Mouse (Mus musculus): ENCODE results near the gene Olfr483. TPM values are rescaled to one million over a fixed set of nuclear protein-coding genes. Genes with fewer than 3 reads are reported as not detected.

Gene Olfr483
- total RNA-seq (2021), result not detected

- DNase-seq (ENCODE audit: low spot score), result no peak
- intact Hi-C loops (cut with DNase I), result no loop called here
Measured at GRCm38 (mm10) chr7:108100549-108100948, at the start of gene Olfr483. TSS of gene Olfr483 (plus strand) at chr7:108100849.

- intact Hi-C loops (cut with DNase I), result no loop called here
- DNase-seq (ENCODE audit: low spot score), result no peak
Measured at GRCm38 (mm10) chr7:108067246-108067645, 33.4 kb upstream of the Olfr483 start, which contains the start of gene Olfr480. TSS of gene Olfr480 (minus strand) at chr7:108067346.

- no peak for DNase-seq (ENCODE audit: low spot score)
- intact Hi-C loops (cut with DNase I), result no loop called here
Measured at GRCm38 (mm10) chr7:108079555-108079954, 21.1 kb upstream of the Olfr483 start, which contains the start of gene Olfr481. TSS of gene Olfr481 (plus strand) at chr7:108079855.

GRCm38 (mm10) chr7:108097486-108097885 lies 3.2 kb upstream of the Olfr483 start, which contains the start of gene Olfr482:
TSS of gene Olfr482 (minus strand) at chr7:108097586.
- DNase-seq (ENCODE audit: low spot score), result no peak
- intact Hi-C loops (cut with DNase I), result no loop called here

- no peak for DNase-seq (ENCODE audit: low spot score)
- intact Hi-C loops (cut with DNase I), result no loop called here
Measured at GRCm38 (mm10) chr7:108120681-108121080, 20.0 kb downstream of the Olfr483 start.

GRCm38 (mm10) chr7:108121416-108121815 lies 20.8 kb downstream of the Olfr483 start:
- intact Hi-C loops (cut with DNase I), result no loop called here
- no peak for DNase-seq (ENCODE audit: low spot score)

GRCm38 (mm10) chr7:108127349-108127748 lies 26.7 kb downstream of the Olfr483 start, which contains the start of gene Olfr484:
TSS of gene Olfr484 (minus strand) at chr7:108127449.
- no peak for DNase-seq (ENCODE audit: low spot score)
- intact Hi-C loops (cut with DNase I), result no loop called here

Other genes with a start within 250 kb of the Olfr483 start
- gene Olfr472, start 202.9 kb upstream of the Olfr483 start, total RNA-seq (2021), result not detected
- gene Olfr473, start 170.4 kb upstream of the Olfr483 start, total RNA-seq (2021), result not detected
- gene Olfr474, start 146.2 kb upstream of the Olfr483 start, total RNA-seq (2021), result not detected
- gene Olfr476, start 136.0 kb upstream of the Olfr483 start, total RNA-seq (2021), result not detected
- gene Olfr477, start 114.2 kb upstream of the Olfr483 start, total RNA-seq (2021), result not detected
- gene Olfr478, start 66.9 kb upstream of the Olfr483 start, total RNA-seq (2021), result not detected
- gene Olfr479, start 50.2 kb upstream of the Olfr483 start, total RNA-seq (2021), result not detected
- gene Olfr480, start 33.5 kb upstream of the Olfr483 start, total RNA-seq (2021), result not detected
- not detected for gene Olfr481, start 21.0 kb upstream of the Olfr483 start, total RNA-seq (2021)
- under 1 TPM; 0.59 to 0.94 TPM for gene Olfr482, start 3.3 kb upstream of the Olfr483 start, total RNA-seq (2021)
- gene Olfr484, start 26.6 kb downstream of the Olfr483 start, total RNA-seq (2021), result not detected
- not detected for gene Olfr485, start 59.0 kb downstream of the Olfr483 start, total RNA-seq (2021)
- not detected for gene Olfr486, start 71.9 kb downstream of the Olfr483 start, total RNA-seq (2021)
- not detected for gene Olfr487, start 113.8 kb downstream of the Olfr483 start, total RNA-seq (2021)
- not detected for gene Olfr488, start 157.5 kb downstream of the Olfr483 start, total RNA-seq (2021)
- not detected for gene Olfr490, start 188.1 kb downstream of the Olfr483 start, total RNA-seq (2021)
- gene Olfr491, start 212.6 kb downstream of the Olfr483 start, total RNA-seq (2021), result not detected
- gene Olfr492, start 222.8 kb downstream of the Olfr483 start, total RNA-seq (2021), result not detected
- gene Olfr493, start 246.1 kb downstream of the Olfr483 start, total RNA-seq (2021), result not detected

Measured in heart, postnatal 25 days (tissue).